Mouse (Mus musculus) embryonic facial prominence, embryonic 14.5 days (tissue): ENCODE results near the gene 4933405L10Rik. TPM values are rescaled to one million over a fixed set of nuclear protein-coding genes. Genes with fewer than 3 reads are reported as not detected.

Experiments used
- ATAC-seq: fragments of 200-750 bp; cut with Nextera tagmentation; 2 replicates; pipeline ENCODE4 v1.8.0; 2017; ENCODE audit warnings: low read depth, moderate number of reproducible peaks, moderate TSS enrichment
- DNase-seq: peaks from one replicate; pipeline ENCODE4 v3.0.0-alpha.2; 2015; ENCODE audit warnings: low spot score
- H3K27ac ChIP-seq: fragments of 300-500 bp; sonication (generic); replicated peaks from 2 replicates; pipeline ENCODE4 v1.5.1; 2014; ENCODE audit warnings: low read depth, mild to moderate bottlenecking, low read length, moderate library complexity
- H3K27me3 ChIP-seq: fragments of 300-500 bp; sonication (generic); replicated peaks from 2 replicates; pipeline ENCODE4 v1.6.1; 2014; ENCODE audit warnings: low read length; ENCODE audit not compliant: control insufficient read depth, insufficient read depth
- H3K36me3 ChIP-seq: fragments of 300-500 bp; sonication (generic); 2 replicates; pipeline ENCODE4 v1.6.1; 2014; ENCODE audit warnings: low read length, mixed read lengths; ENCODE audit not compliant: control insufficient read depth, insufficient read depth
- H3K4me1 ChIP-seq: fragments of 300-500 bp; sonication (generic); 2 replicates; pipeline ENCODE4 v1.6.1; 2014; ENCODE audit warnings: antibody characterized with exemption, low read length; ENCODE audit not compliant: control insufficient read depth, insufficient read depth
- H3K4me2 ChIP-seq: fragments of 300-500 bp; sonication (generic); 2 replicates; pipeline ENCODE4 v1.6.1; 2014; ENCODE audit warnings: low read depth, mild to moderate bottlenecking, low read length, moderate library complexity, mixed read lengths
- H3K4me3 ChIP-seq: fragments of 300-500 bp; sonication (generic); 2 replicates; pipeline ENCODE4 v1.5.1; 2014; ENCODE audit warnings: low read depth, mild to moderate bottlenecking, low read length
- H3K9ac ChIP-seq: fragments of 300-500 bp; sonication (generic); 2 replicates; pipeline ENCODE4 v1.6.1; 2014; ENCODE audit warnings: low read depth, mild to moderate bottlenecking, low read length, moderate library complexity, mixed read lengths
- H3K9me3 ChIP-seq: fragments of 300-500 bp; sonication (generic); 2 replicates; pipeline ENCODE4 v1.6.1; 2016; ENCODE audit warnings: low read length; ENCODE audit not compliant: control insufficient read depth
- WGBS: fragments of 180-500 bp; shearing (Covaris S2); extraction: QIAGEN DNeasy Blood & Tissue Kit; methylation state at CpG from one replicate; pipeline ENCODE4 v1.1.7; 2014; 5-methylcytosine and 5-hydroxymethylcytosine counted together
- polyA plus RNA-seq: library from polyadenylated mRNA; unstranded; fragments of >200 nt; fragmentation: Nextera tagmentation; extraction: Ambion mirVana; gene quantifications from 2 replicates; pipeline ENCODE4 v1.2.1, GENCODE M21; 2014

Gene 4933405L10Rik
- polyA plus RNA-seq: 0.42 TPM in 1 of 2 replicates, not detected in the other

- Histone ChIP-seq H3K4me1 (peaks cover 15% of the 10 kb centered on the region), H3K27me3 (no peaks in the 10 kb centered on the region), H3K9ac (peak within 1 kb of the TSS; percentile 76), H3K36me3 (peaks cover 19% of the 10 kb centered on the region), H3K4me2 (peak within 1 kb of the TSS; percentile 91), H3K27ac (no peak within 1 kb of the TSS), H3K9me3 (no peaks in the 10 kb centered on the region), H3K4me3 (peak within 1 kb of the TSS; percentile 65)
- ATAC-seq: peak; percentile 85
- WGBS: 0% methylated on average over 28 of the region's 55 CpGs
- DNase-seq: peak; percentile 97
These were observed at the start of gene 4933405L10Rik, which contains the start of gene Enkd1 for GRCm38 (mm10) chr8:105707498-105708403. TSS of gene 4933405L10Rik (plus strand) at chr8:105707655. TSS of gene Enkd1 (minus strand) at chr8:105708210.

- H3K4me3 ChIP-seq: no peak overlapping the region
- 78% methylated on average over 3 of the region's 3 CpGs for WGBS
- H3K4me1 ChIP-seq: no peaks in the 10 kb centered on the region
- no peak overlapping the region for H3K9ac ChIP-seq
- peaks cover 36% of the 10 kb centered on the region for H3K36me3 ChIP-seq
- H3K27me3 ChIP-seq: no peaks in the 10 kb centered on the region
- no peaks in the 10 kb centered on the region for H3K9me3 ChIP-seq
- no peak for ATAC-seq
- H3K27ac ChIP-seq: no peak overlapping the region
- DNase-seq: peak; percentile 42
- no peak overlapping the region for H3K4me2 ChIP-seq
These were observed 46.3 kb upstream of the 4933405L10Rik start for GRCm38 (mm10) chr8:105661167-105661566.

DNA sequence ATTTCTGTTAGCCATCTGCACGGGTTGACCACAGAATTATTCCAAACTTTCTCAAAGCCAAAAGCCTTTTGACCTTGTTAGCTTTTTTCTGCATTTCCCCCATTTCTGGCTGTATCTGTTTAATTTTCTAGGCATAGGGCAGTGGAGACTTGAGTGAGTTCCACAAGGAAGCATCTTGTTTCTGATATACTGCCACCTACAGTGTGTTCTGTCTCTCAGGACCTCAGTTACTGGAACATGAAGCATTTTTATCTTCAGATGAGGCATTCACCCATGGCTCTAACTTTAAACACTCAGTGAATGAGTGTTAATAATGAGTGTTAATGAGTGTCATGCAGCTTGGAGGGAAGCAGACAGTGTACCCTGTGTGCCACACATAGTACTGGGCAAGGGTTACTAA lies 29.6 kb upstream of the 4933405L10Rik start:
- H3K9ac ChIP-seq: no peak overlapping the region
- no peaks in the 10 kb centered on the region for H3K27me3 ChIP-seq
- ATAC-seq: no peak
- no peak overlapping the region for H3K27ac ChIP-seq
- no peaks in the 10 kb centered on the region for H3K4me1 ChIP-seq
- no peak for DNase-seq
- no peak overlapping the region for H3K4me3 ChIP-seq
- peaks cover 94% of the 10 kb centered on the region for H3K36me3 ChIP-seq
- 85% methylated on average over 1 of the region's 1 CpGs for WGBS
- H3K9me3 ChIP-seq: no peaks in the 10 kb centered on the region
- H3K4me2 ChIP-seq: no peak overlapping the region

GRCm38 (mm10) chr8:105685325-105685724 lies 22.1 kb upstream of the 4933405L10Rik start:
- no peak for DNase-seq
- Histone ChIP-seq H3K27ac (no peak overlapping the region), H3K27me3 (no peaks in the 10 kb centered on the region), H3K9me3 (no peaks in the 10 kb centered on the region), H3K4me3 (no peak overlapping the region), H3K9ac (0 out of 2 replicates have a peak overlapping the region, but pooled peaks have one; percentile 37), H3K4me1 (no peaks in the 10 kb centered on the region), H3K4me2 (no peak overlapping the region), H3K36me3 (peaks cover 40% of the 10 kb centered on the region)
- WGBS: 76% methylated on average over 7 of the region's 7 CpGs
- ATAC-seq: no peak

GRCm38 (mm10) chr8:105685796-105686308 lies 21.6 kb upstream of the 4933405L10Rik start, which contains the start of gene Carmil2:
TSS of gene Carmil2 (plus strand) at chr8:105686274.
- 8% methylated on average over 22 of the region's 26 CpGs for WGBS
- H3K27ac ChIP-seq: no peak within 1 kb of the TSS

GRCm38 (mm10) chr8:105686551-105686950 lies 20.9 kb upstream of the 4933405L10Rik start:
- Histone ChIP-seq H3K27ac (no peak overlapping the region), H3K27me3 (no peaks in the 10 kb centered on the region), H3K4me2 (no peak overlapping the region), H3K4me1 (no peaks in the 10 kb centered on the region), H3K9me3 (no peaks in the 10 kb centered on the region), H3K4me3 (no peak overlapping the region), H3K36me3 (peaks cover 27% of the 10 kb centered on the region), H3K9ac (no peak overlapping the region)
- 50% methylated on average over 6 of the region's 6 CpGs for WGBS
- no peak for ATAC-seq
- no peak for DNase-seq

More at GRCm38 (mm10) chr8:105685796-105686308, 21.6 kb upstream of the 4933405L10Rik start, which contains the start of gene Carmil2:
- peak within 1 kb of the TSS; percentile 42 for H3K4me2 ChIP-seq
- peaks cover 34% of the 10 kb centered on the region for H3K36me3 ChIP-seq
- peak within 1 kb of the TSS; percentile 37; the same call in 1 of the 2 replicates for H3K9ac ChIP-seq
- no peaks in the 10 kb centered on the region for H3K9me3 ChIP-seq
- H3K27me3 ChIP-seq: no peaks in the 10 kb centered on the region
- no peaks in the 10 kb centered on the region for H3K4me1 ChIP-seq
- DNase-seq (peak; percentile 19), ATAC-seq (peak; percentile 54; the same call in 1 of the 2 replicates)
- H3K4me3 ChIP-seq: 0 out of 2 replicates have a peak within 1 kb of the TSS, but pooled peaks have one; percentile 11

DNA sequence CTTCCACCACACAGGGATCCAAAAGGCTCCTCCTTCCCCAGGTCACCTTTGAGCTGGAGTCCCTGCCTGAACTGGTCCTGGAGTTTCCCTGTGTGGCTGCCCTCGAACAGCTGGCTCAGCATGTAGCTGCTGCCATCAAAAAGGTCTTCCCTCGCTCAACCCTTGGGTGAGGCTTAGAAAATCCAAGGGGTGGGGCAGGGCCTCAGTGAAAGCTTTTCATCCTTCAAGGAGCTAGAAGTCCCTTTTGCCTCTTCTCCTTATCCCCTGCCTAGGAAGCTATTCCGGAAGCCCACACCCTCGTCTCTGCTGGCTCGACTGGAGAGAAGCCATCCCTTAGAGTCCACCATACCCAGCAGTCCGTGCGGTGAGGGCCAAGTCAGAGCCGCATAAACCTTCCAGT lies 19.9 kb upstream of the 4933405L10Rik start:
- H3K27ac ChIP-seq: no peak overlapping the region
- no peaks in the 10 kb centered on the region for H3K9me3 ChIP-seq
- H3K4me2 ChIP-seq: no peak overlapping the region
- H3K36me3 ChIP-seq: peaks cover 18% of the 10 kb centered on the region; the same call in 1 of the 2 replicates
- 66% methylated on average over 8 of the region's 8 CpGs for WGBS
- H3K9ac ChIP-seq: no peak overlapping the region
- no peaks in the 10 kb centered on the region for H3K4me1 ChIP-seq
- DNase-seq (no peak), ATAC-seq (no peak)
- H3K4me3 ChIP-seq: no peak overlapping the region
- H3K27me3 ChIP-seq: no peaks in the 10 kb centered on the region

DNA sequence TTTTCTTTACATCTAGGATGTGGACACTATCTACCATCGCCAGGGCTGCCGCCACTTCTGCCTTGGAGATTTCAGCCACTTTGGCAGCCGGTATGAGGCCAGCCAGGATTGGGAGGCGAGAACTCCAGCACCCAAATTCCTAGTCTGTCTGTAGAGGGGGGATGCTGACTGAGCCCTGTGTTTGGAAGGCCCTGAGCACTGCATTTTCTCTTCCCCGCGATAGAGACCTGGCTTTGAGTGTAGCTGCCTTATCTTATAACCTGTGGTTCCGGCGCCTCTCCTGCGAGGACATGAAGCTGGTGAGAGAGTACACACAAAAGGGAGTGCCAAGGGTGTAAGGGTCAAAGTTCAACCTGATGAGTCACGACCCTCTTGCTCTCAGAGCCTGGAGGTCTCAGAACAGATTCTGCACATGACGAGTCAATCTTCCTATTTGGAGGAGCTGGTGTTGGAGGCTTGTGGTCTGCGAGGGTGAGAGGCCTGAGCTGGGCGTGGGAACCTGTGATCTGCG lies 19.2 kb upstream of the 4933405L10Rik start:
- Histone ChIP-seq H3K4me3 (no peak overlapping the region), H3K27ac (no peak overlapping the region), H3K27me3 (no peaks in the 10 kb centered on the region), H3K4me1 (no peaks in the 10 kb centered on the region), H3K9me3 (peaks cover 6% of the 10 kb centered on the region; the same call in 1 of the 2 replicates), H3K9ac (no peak overlapping the region), H3K4me2 (no peak overlapping the region), H3K36me3 (peaks cover 10% of the 10 kb centered on the region; the same call in 1 of the 2 replicates)
- WGBS: 61% methylated on average over 14 of the region's 14 CpGs
- no peak for ATAC-seq
- no peak for DNase-seq
